Mouse (Mus musculus) ES-Bruce4 (cell line): Measurements from ENCODE around the gene Kalrn. TPM values are rescaled to one million over a fixed set of nuclear protein-coding genes. Genes with fewer than 3 reads are reported as not detected.
A peak's percentile ranks its signal among the peaks of the same experiment; 100 is the strongest.
"Not testable (repeated sequence)": the region's sequence is repeated elsewhere in the genome, so short reads cannot be mapped to it uniquely, and the experiment has no call there.

ENCODE experiments used
- H3K27ac ChIP-seq: 2 replicates; pipeline ENCODE4 v1.5.1; 2012; ENCODE audit warnings: low read length, inconsistent platforms; ENCODE audit not compliant: insufficient read depth
- H3K27me3 ChIP-seq: 2 replicates; pipeline ENCODE4 v1.6.1; 2012; ENCODE audit warnings: mild to moderate bottlenecking, low read length, inconsistent platforms; ENCODE audit not compliant: control insufficient read depth, poor library complexity, insufficient read depth, severe bottlenecking
- H3K36me3 ChIP-seq: 2 replicates; pipeline ENCODE4 v1.6.1; 2012; ENCODE audit warnings: inconsistent platforms, mild to moderate bottlenecking, low read length, moderate library complexity; ENCODE audit not compliant: control insufficient read depth, poor library complexity, insufficient read depth, severe bottlenecking
- H3K4me1 ChIP-seq: one replicate; pipeline ENCODE4 v1.8.1; 2011; ENCODE audit warnings: low read length; ENCODE audit not compliant: control insufficient read depth, insufficient read depth
- H3K4me3 ChIP-seq: 2 replicates; pipeline ENCODE4 v1.5.1; 2011; ENCODE audit warnings: low read depth, mild to moderate bottlenecking, low read length
- H3K9ac ChIP-seq: 2 replicates; pipeline ENCODE4 v1.6.1; 2012; ENCODE audit warnings: low read depth, mild to moderate bottlenecking, inconsistent platforms; ENCODE audit not compliant: poor library complexity, severe bottlenecking
- H3K9me3 ChIP-seq: replicated peaks from 2 replicates; pipeline ENCODE4 v1.6.1; 2012; ENCODE audit warnings: mild to moderate bottlenecking, low read length, inconsistent platforms; ENCODE audit not compliant: control insufficient read depth, poor library complexity, insufficient read depth, severe bottlenecking
- CTCF ChIP-seq: IDR thresholded peaks from one replicate; pipeline ENCODE4 v1.8.1; 2011; ENCODE audit warnings: low read depth, low read length
- EP300 ChIP-seq: IDR thresholded peaks from 2 replicates; pipeline ENCODE4 v1.6.1; 2011; ENCODE audit warnings: low read depth, low read length; ENCODE audit not compliant: insufficient read depth
- POLR2A ChIP-seq: IDR thresholded peaks from one replicate; pipeline ENCODE4 v1.8.1; 2011; ENCODE audit warnings: low read length; ENCODE audit not compliant: insufficient read depth
- polyA plus RNA-seq: library from polyadenylated mRNA; stranded (reverse); fragments of >200 nt; gene quantifications from 2 replicates; pipeline ENCODE4 v1.2.4, GENCODE M21; 2011; ENCODE audit warnings: low read depth; ENCODE audit not compliant: missing spikeins, insufficient read depth, insufficient read length

Kalrn gene
- polyA plus RNA-seq, 1 experiment, result 8.2 TPM

DNA sequence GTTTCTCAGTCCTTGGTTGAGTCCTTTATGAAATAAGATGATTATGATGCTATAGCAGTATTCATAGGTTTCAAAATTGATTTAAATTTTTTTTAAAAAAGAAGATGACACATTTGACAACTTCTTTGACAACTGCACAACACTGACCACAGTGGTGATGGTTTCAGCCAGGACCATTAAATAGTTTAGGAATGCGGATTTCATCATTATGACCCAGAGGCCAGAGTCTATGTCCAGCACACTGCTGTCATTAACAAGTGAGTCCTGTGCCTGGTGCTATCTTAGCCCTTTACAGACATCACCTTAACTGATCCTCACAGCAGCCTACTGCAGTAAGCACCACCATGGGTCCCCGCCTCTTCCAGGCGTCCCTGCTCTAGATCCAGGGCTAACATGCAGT, 484.3 kb downstream of the Kalrn start:
- Histone ChIP-seq H3K27ac (no peak overlapping the region), H3K4me1 (no peaks in the 10 kb centered on the region), H3K9ac (no peak overlapping the region), H3K4me3 (no peak overlapping the region), H3K36me3 (no peaks in the 10 kb centered on the region), H3K27me3 (no peaks in the 10 kb centered on the region), H3K9me3 (no peaks in the 10 kb centered on the region)
- TF ChIP-seq CTCF (no peak), POLR2A (no peak), EP300 (no peak)

DNA sequence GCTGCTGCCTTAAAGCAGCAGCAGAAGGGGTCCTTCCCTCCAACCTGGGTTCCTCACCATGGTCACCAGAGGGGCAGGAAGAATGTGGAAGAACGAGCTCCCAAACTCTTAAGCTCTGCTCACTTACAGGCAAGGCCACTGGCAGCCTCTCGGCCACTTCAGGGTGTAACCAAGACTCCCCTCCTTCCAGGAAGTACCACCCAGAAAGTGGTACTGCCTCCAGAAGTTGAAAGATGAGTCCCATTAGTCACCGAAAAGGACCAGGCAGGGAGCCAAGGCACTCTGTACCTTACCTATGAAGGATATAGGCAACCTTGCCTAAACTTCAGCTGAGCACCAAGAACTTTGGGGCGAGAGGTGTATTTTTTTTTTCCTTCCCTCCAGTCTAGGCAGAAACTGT, 485.0 kb downstream of the Kalrn start:
- Histone ChIP-seq H3K36me3 (no peaks in the 10 kb centered on the region), H3K27ac (no peak overlapping the region), H3K9me3 (no peaks in the 10 kb centered on the region), H3K27me3 (no peaks in the 10 kb centered on the region), H3K4me1 (no peaks in the 10 kb centered on the region), H3K4me3 (no peak overlapping the region), H3K9ac (no peak overlapping the region)
- TF ChIP-seq CTCF (no peak), POLR2A (no peak), EP300 (no peak)

DNA sequence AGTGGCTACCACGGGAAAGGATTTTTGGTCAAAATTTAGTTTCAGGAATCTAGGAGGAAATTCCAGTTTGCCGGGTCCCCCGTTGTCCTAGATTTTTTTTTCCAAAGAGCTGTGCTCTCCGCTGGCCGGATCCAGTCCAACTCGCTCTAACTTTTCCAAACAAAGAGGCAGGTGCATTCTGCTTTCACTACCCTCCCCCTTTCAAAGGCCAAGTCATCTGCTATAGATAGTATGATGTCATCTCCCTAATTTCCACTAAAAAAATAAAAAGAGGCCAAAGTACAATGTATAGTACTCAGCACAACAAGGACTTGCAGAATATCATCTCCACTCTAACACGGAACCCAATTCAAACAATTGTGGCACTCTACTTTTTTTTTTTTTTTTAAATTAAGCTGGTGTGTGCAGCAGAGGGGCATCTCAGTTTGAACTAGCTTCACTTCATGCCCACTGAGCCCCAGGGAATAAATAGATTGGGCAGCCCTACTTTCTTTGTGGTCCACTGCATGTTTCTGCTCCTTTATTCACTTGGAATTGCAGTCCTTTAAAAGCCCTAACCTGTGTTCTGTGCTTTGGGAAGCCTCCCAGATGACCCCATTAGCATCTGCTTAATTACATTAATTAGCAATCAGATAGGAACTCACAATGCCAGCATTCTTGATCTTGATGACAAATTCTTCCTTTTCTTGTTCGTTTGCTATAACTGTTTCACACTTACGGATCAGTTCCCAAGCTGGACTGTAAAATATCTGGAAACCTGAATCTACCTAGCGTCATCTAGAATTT, 489.0 kb downstream of the Kalrn start:
- no peak overlapping the region for H3K4me3 ChIP-seq
- H3K9me3 ChIP-seq, result no peaks in the 10 kb centered on the region
- H3K4me1 ChIP-seq, result peaks cover 7% of the 10 kb centered on the region
- no peak for TF ChIP-seq POLR2A
- TF ChIP-seq CTCF, result no peak
- TF ChIP-seq EP300, result no peak
- no peaks in the 10 kb centered on the region for H3K27me3 ChIP-seq
- H3K36me3 ChIP-seq, result no peaks in the 10 kb centered on the region
- no peak overlapping the region for H3K27ac ChIP-seq
- no peak overlapping the region for H3K9ac ChIP-seq

DNA sequence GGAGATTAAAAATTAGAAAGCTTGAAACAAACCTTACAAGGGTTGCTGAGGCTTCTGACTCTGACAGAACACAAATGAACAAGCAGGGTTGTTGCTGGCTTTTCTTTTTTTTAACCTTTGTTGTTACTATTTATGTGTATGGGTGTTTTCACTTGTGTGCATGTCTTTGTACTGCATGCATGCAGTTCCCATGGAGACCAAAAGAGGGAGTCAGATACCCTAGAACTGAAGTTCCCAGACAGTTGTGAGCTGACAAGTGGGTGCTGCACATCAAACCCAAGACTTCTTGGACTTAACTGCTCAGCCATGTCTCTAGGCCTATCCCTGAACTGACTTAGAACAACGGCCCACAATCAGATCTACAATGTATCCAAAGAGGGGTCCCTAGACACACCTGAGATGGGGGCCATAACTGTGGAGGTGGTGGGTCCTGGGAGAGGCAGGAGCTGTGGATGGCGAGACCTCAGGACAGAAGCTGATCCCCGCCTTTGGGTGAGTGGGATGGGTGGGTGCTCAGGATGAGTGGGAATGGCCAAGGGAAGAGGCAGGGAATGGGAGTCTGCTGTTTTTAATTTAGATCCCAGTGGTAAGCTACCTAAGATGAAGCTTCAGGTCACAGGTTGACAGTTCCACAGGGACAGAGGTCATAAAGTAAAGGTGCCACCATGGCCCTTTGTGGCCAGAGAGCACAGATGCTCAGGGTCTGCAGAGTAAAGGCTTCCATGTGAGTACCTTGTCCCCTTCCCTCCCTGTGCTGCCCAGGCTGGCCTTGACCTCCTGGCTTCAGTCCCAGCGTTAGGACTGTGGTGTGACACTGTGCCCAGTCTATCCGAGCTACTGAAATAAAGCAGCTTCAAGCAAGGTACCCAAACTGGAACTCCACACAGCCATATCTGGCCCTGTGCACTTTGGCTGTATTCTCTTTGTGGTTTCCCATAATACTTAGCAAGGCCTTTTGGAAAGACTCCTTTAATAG, 490.6 kb downstream of the Kalrn start:
- no peaks in the 10 kb centered on the region for H3K9me3 ChIP-seq
- H3K27ac ChIP-seq, result peak overlapping the region; percentile 59; the same call in 1 of the 2 replicates
- H3K4me1 ChIP-seq, result peaks cover 7% of the 10 kb centered on the region
- no peak overlapping the region for H3K9ac ChIP-seq
- no peaks in the 10 kb centered on the region for H3K36me3 ChIP-seq
- H3K27me3 ChIP-seq, result no peaks in the 10 kb centered on the region
- H3K4me3 ChIP-seq, result no peak overlapping the region
- no peak for TF ChIP-seq EP300
- peak; percentile 18 for TF ChIP-seq CTCF
- TF ChIP-seq POLR2A, result no peak

DNA sequence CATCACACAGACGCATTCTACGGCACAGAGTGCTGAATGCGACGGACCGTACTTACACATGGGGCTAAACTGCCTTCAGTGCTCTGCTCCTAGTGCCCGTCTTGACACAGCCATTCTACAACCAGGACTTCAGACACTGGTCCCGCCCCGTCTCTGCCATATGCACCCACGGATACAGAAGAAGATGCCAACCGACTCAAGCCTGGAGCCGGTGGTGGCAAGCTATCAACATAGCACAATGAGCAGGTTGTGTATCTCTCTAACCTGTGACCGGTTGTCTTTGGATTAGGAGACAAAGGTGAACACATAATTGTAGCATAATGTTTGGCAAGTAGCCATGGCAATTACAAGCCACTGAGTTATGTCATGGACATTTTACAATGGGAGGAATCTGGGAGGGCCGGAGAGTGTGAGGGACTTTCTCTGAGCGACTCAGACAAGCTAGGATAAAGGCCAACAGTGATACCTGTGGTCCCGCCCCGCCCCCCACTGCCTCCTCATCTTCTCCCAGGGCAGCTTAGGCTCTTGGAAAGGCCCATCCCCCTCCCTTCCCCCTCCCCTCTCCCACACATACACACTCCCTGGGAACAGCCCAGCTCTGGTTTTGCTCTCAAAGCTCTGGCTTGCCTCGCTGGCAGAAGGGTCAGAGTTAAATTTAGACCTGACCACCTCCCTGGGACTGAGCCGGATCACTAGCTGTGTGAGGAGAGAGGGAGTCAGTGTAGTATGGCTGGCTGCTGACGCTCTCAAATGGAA, 491.5 kb downstream of the Kalrn start:
- TF ChIP-seq EP300 (0 out of 2 replicates have a peak, but pooled peaks have one; percentile 36), CTCF (no peak)
- peak overlapping the region; percentile 59; the same call in 1 of the 2 replicates for H3K27ac ChIP-seq

DNA sequence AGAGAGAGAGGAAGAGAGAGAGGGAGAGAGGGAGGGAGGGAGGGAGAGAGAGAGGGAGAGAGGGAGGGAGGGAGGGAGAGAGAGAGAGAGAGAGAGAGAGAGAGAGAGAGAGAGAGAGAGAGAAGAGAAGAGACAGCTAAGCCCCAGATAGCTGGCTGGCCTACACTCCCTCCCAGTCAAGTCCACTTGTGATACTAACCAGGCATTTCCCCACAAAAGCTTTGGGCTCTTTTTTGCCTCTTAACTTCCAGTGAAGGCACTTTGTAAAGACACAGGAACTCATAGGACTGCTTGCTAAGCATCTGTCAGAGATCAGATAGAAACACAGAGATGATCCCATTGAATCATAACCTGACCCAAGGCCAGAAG, 492.0 kb downstream of the Kalrn start:
- H3K4me1 ChIP-seq, H3K36me3 ChIP-seq, H3K9ac ChIP-seq, H3K27ac ChIP-seq, H3K9me3 ChIP-seq, H3K27me3 ChIP-seq, H3K4me3 ChIP-seq: not testable (repeated sequence)

More for the DNA sequence above, 491.5 kb downstream of the Kalrn start:
- Histone ChIP-seq H3K4me1 (peaks cover 7% of the 10 kb centered on the region), H3K9me3 (no peaks in the 10 kb centered on the region), H3K36me3 (no peaks in the 10 kb centered on the region), H3K4me3 (no peak overlapping the region), H3K27me3 (no peaks in the 10 kb centered on the region), H3K9ac (no peak overlapping the region)
